Mouse (Mus musculus): ENCODE data around the gene Hist1h1b.

Hist1h1b gene

DNA sequence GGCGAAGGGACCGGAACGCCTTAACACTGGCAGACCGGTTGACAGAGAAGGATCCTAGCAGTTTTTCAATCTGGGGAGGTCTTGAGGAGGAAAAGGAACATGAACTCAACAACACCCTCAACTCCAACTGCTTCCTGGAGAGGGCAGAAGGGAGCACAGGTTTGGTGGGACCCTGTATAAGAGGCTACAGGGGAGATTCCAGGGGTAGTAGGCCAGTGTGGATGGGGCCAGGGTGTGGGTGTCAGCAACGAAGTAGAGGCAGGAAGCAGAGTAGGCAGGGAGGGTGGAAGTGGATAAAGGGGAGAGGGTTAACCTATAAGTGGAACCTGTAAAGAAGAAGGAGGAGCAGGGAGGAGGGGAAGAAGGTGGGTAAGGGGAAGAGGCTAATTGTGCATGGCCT lies 47.0 kb downstream of the Hist1h1b start:
- DNase-seq (ENCODE audit: low read depth, low spot score): peak; percentile 78
